Mouse (Mus musculus) G1E (cell line): Measurements from ENCODE around the gene Plcxd3.

ENCODE experiments used
- CTCF ChIP-seq: IDR thresholded peaks from 2 replicates; pipeline ENCODE4 v1.5.1; 2012; ENCODE audit warnings: low read depth, low read length, inconsistent platforms, mixed read lengths
- GATA1 ChIP-seq: IDR thresholded peaks from 2 replicates; pipeline ENCODE4 v1.6.1; 2012; ENCODE audit warnings: borderline replicate concordance, low read length, inconsistent platforms, mixed read lengths

GRCm38 (mm10) chr15:4367801-4368200, 7.5 kb upstream of the Plcxd3 start:
- TF ChIP-seq CTCF, result no peak
- TF ChIP-seq GATA1, result no peak
